Mouse (Mus musculus) spleen, adult 10 weeks (tissue): ENCODE results near the gene Snap47. TPM values are rescaled to one million over a fixed set of nuclear protein-coding genes. Genes with fewer than 3 reads are reported as not detected.

Experiments used
- polyA plus RNA-seq: library from polyadenylated mRNA; stranded (reverse); fragments of 350-450 nt; fragmentation: Illumina TruSeq; extraction: RNeasy Lipid Tissue Mini Kit (QIAGEN cat#74804); gene quantifications from one replicate; pipeline ENCODE4 v1.2.3, GENCODE M21; 2015; ENCODE audit warnings: low replicate concordance; ENCODE audit not compliant: insufficient read depth

The Snap47 gene
- polyA plus RNA-seq, result 13.3 TPM

DNA sequence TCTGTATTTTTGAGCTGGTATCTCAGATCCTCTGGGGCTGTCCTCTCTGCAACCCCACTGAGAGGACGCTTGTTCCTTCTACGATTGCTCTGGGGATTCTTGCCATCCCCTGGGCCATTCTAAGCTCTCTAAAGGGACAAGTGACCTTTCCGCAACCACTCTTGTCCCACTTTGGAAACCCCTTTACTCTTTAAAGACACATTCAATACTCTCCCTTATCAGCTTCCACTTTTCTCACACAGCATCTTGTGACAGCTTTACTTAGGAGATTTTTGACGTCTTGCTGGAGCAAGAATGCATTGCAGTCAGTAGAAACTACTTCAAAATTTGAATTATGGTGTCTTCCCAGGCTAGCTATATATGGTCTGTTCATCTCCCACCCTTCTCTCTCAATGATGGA is at the start of gene Snap47:
Gene Snap47 (minus strand): TSS at position 101 of the 400 bp plus-strand sequence.

GRCm38 (mm10) chr11:59472326-59472677 is 21.3 kb upstream of the Snap47 start, which contains the start of gene Zfp867:
Zfp867 (minus strand) TSS chr11:59472474.

DNA sequence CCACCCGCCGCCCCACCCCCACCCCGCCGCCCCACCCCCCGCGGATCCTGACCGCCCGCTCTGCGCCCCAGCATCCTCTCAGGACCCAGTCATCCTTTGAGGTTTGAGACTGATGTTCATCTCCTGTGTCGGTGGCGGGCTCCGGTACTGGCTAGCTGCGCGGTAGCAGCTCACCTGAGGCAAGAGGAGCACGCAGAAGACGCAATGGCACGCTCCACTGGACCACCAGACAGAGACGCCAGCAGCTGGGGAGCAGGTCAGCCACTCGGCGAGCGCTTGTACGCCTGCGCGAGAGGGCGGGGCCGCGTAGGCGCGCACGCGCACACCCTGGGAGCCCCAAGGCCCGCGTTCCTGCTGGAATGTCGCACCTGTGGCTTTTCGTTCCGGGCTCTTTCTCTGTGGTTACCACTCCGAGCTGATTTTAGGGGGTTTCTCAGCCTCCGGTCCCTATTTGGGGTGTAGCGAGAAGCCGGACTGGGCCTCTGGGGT is 1.2 kb downstream of the Snap47 start, which contains the start of gene Jmjd4:
Gene Jmjd4 (plus strand): TSS at position 305 of the 489 bp plus-strand sequence.

GRCm38 (mm10) chr11:59375475-59375874 is 75.5 kb downstream of the Snap47 start, which contains the start of gene Prss38:
Prss38 (minus strand) TSS chr11:59375657.

Other genes starting within 250 kb of the Snap47 start
- gene Mrpl55, start 248.7 kb downstream of the Snap47 start, polyA plus RNA-seq, result 8.7 TPM
- gene 2310033P09Rik, start 242.9 kb downstream of the Snap47 start, polyA plus RNA-seq, result 15.9 TPM
- gene Arf1, start 222.9 kb downstream of the Snap47 start, polyA plus RNA-seq, result 241 TPM
- gene Wnt3a, start 160.4 kb downstream of the Snap47 start, polyA plus RNA-seq, result not detected
- gene Wnt9a, start 144.3 kb downstream of the Snap47 start, polyA plus RNA-seq, result 0.19 TPM
- not detected for gene Prss38, start 75.5 kb downstream of the Snap47 start, polyA plus RNA-seq
- 12.7 TPM for gene Jmjd4, start 1.1 kb downstream of the Snap47 start, polyA plus RNA-seq
- gene Zfp867, start 21.3 kb upstream of the Snap47 start, polyA plus RNA-seq, result 5.3 TPM
- 11.7 TPM for gene Zkscan17, start 75.6 kb upstream of the Snap47 start, polyA plus RNA-seq
- gene Nlrp3, start 90.4 kb upstream of the Snap47 start, polyA plus RNA-seq, result 7.6 TPM
- gene Olfr222, start 125.0 kb upstream of the Snap47 start, polyA plus RNA-seq, result not detected
- gene Olfr223, start 142.1 kb upstream of the Snap47 start, polyA plus RNA-seq, result not detected
- gene Mprip, start 210.1 kb upstream of the Snap47 start, polyA plus RNA-seq, result 90.7 TPM